Mouse (Mus musculus): Measurements from ENCODE around the gene Pde7b. TPM values are rescaled to one million over a fixed set of nuclear protein-coding genes. Genes with fewer than 3 reads are reported as not detected.

Pde7b gene
- polyA plus RNA-seq, 1 experiment from 2014 or later, result 1.00 TPM

- WGBS, result 81% methylated on average over 8 of the region's 8 CpGs
- no peaks in the 10 kb centered on the region for H3K27me3 ChIP-seq (ENCODE audit: low read depth, poor library complexity, severe bottlenecking)
- no peak overlapping the region for H3K27ac ChIP-seq (replicated peaks)
- no peaks in the 10 kb centered on the region for H3K9me3 ChIP-seq (replicated peaks)
- H3K36me3 ChIP-seq, result no peaks in the 10 kb centered on the region
- no peak for DNase-seq (ENCODE audit: low spot score)
- H3K4me3 ChIP-seq, result no peak overlapping the region
- H3K4me1 ChIP-seq, result no peaks in the 10 kb centered on the region
Observed at GRCm38 (mm10) chr10:20621661-20622454, 103.0 kb downstream of the Pde7b start.

- no peak for DNase-seq (ENCODE audit: low spot score)
- Histone ChIP-seq H3K27me3 (ENCODE audit: low read depth, poor library complexity, severe bottlenecking) (no peaks in the 10 kb centered on the region), H3K4me1 (no peaks in the 10 kb centered on the region), H3K4me3 (no peak overlapping the region), H3K9me3 (replicated peaks) (no peaks in the 10 kb centered on the region), H3K27ac (replicated peaks) (no peak overlapping the region), H3K36me3 (no peaks in the 10 kb centered on the region)
- WGBS, result 91% methylated on average over 2 of the region's 2 CpGs
Observed at GRCm38 (mm10) chr10:20606007-20606406, 118.9 kb downstream of the Pde7b start.

DNA sequence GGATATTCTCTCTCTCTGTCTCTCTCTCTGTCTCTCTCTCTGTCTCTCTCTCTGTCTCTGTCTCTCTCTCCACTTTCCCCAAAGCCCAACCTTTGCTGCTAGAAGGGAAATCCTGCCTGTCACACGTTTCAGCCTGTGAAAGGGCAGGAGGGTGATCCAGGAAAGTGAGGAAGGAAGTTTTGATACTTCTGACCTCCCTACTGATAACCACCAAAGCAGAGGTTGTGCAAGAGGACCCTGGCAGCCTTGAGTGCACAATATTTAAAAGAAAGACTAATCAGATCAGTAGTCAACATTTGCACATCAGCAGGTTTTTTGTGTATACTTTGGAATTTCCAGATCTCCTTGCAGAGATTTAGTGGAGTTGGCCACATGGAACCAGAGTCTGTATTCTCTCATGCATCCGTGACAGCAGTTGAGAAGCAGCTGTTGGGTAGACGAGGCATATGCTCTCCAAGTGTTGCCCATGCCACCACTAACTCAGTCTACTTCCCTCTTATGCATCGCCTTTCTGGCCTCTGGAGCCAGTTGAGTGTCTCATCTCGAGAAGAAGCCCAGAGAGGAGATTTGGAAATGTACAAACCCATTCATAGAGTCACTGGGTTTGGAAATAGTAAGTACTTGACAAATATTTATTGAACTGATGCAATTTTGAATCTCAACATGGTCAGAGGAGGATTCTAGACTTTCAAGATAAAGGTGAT is 129.6 kb downstream of the Pde7b start:
- Histone ChIP-seq H3K27ac (replicated peaks) (no peak overlapping the region), H3K4me3 (no peak overlapping the region), H3K9me3 (replicated peaks) (no peaks in the 10 kb centered on the region), H3K27me3 (ENCODE audit: low read depth, poor library complexity, severe bottlenecking) (no peaks in the 10 kb centered on the region), H3K36me3 (no peaks in the 10 kb centered on the region), H3K4me1 (no peaks in the 10 kb centered on the region)
- no peak for DNase-seq (ENCODE audit: low spot score)
- WGBS, result 71% methylated on average over 5 of the region's 5 CpGs

GRCm38 (mm10) chr10:20594015-20594414 is 130.9 kb downstream of the Pde7b start:
- H3K4me3 ChIP-seq, result no peak overlapping the region
- DNase-seq (ENCODE audit: low spot score), result no peak
- 66% methylated on average over 5 of the region's 5 CpGs for WGBS
- no peak overlapping the region for H3K27ac ChIP-seq (replicated peaks)
- H3K4me1 ChIP-seq, result no peaks in the 10 kb centered on the region
- H3K27me3 ChIP-seq (ENCODE audit: low read depth, poor library complexity, severe bottlenecking), result no peaks in the 10 kb centered on the region
- H3K36me3 ChIP-seq, result no peaks in the 10 kb centered on the region
- no peaks in the 10 kb centered on the region for H3K9me3 ChIP-seq (replicated peaks)

- 77% methylated on average over 7 of the region's 7 CpGs for WGBS
Observed at GRCm38 (mm10) chr10:20590100-20590499, 134.8 kb downstream of the Pde7b start.

GRCm38 (mm10) chr10:20585959-20586358 is 138.9 kb downstream of the Pde7b start:
- Histone ChIP-seq H3K27ac (replicated peaks) (no peak overlapping the region), H3K36me3 (no peaks in the 10 kb centered on the region), H3K27me3 (ENCODE audit: low read depth, poor library complexity, severe bottlenecking) (no peaks in the 10 kb centered on the region), H3K4me3 (no peak overlapping the region), H3K4me1 (no peaks in the 10 kb centered on the region), H3K9me3 (replicated peaks) (no peaks in the 10 kb centered on the region)
- no peak for DNase-seq (ENCODE audit: low spot score)
- 89% methylated on average over 4 of the region's 4 CpGs for WGBS

More at GRCm38 (mm10) chr10:20590100-20590499, 134.8 kb downstream of the Pde7b start:
- H3K9me3 ChIP-seq (replicated peaks), result no peaks in the 10 kb centered on the region
- no peaks in the 10 kb centered on the region for H3K4me1 ChIP-seq
- no peak for DNase-seq (ENCODE audit: low spot score)
- no peaks in the 10 kb centered on the region for H3K36me3 ChIP-seq
- no peaks in the 10 kb centered on the region for H3K27me3 ChIP-seq (ENCODE audit: low read depth, poor library complexity, severe bottlenecking)
- H3K27ac ChIP-seq (replicated peaks), result no peak overlapping the region
- H3K4me3 ChIP-seq, result no peak overlapping the region

GRCm38 (mm10) chr10:20575002-20575401 is 149.9 kb downstream of the Pde7b start:
- H3K4me3 ChIP-seq, result no peak overlapping the region
- H3K9me3 ChIP-seq (replicated peaks), result no peaks in the 10 kb centered on the region

DNA sequence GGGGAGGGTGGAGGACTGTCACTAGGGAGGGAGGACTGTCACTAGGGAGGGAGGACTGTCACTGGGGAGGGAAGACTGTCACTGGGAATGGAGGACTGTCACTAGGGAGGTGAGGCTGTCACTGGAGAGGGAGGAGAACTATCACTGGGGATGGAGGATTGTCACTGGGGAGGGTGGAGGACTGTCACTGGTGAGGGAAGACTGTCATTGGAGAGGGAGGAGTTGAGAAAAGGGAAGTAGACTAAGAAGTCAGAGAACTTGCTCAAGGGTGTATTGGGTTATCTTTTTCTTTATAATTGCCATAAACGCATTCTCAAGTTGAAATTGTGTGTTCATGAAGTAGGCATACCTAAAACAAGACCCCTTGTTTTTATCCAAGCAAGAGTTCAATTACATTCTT is 150.5 kb downstream of the Pde7b start:
- H3K4me3 ChIP-seq, result no peak overlapping the region
- WGBS, result 90% methylated on average over 1 of the region's 1 CpGs
- H3K36me3 ChIP-seq, result no peaks in the 10 kb centered on the region
- no peaks in the 10 kb centered on the region for H3K4me1 ChIP-seq
- no peak overlapping the region for H3K27ac ChIP-seq (replicated peaks)
- H3K27me3 ChIP-seq (ENCODE audit: low read depth, poor library complexity, severe bottlenecking), result no peaks in the 10 kb centered on the region
- no peak for DNase-seq (ENCODE audit: low spot score)
- H3K9me3 ChIP-seq (replicated peaks), result no peaks in the 10 kb centered on the region

More at GRCm38 (mm10) chr10:20575002-20575401, 149.9 kb downstream of the Pde7b start:
- no peak for DNase-seq (ENCODE audit: low spot score)
- WGBS, result 95% methylated on average over 11 of the region's 11 CpGs
- no peaks in the 10 kb centered on the region for H3K27me3 ChIP-seq (ENCODE audit: low read depth, poor library complexity, severe bottlenecking)
- no peak overlapping the region for H3K27ac ChIP-seq (replicated peaks)
- no peaks in the 10 kb centered on the region for H3K4me1 ChIP-seq
- H3K36me3 ChIP-seq, result no peaks in the 10 kb centered on the region

DNA sequence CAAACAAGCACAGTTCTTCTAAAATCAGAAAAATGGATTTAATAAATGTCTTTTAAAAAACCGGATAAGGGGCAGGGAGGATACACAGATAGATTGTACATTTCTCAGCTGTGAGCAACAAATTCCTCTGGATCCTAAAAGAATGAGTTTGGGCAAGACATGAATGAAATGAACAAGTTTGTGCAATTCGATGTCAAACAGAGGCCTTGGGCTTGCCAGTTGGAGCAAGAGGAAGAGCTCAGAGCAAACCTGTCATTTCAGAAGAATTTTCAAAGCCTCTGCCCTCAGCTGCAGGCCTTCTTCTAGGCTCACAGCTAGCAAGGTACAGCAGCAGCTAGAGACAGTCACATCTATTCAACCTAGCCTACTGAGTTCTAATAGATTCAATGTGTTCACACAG is 153.4 kb downstream of the Pde7b start:
- Histone ChIP-seq H3K9me3 (replicated peaks) (no peaks in the 10 kb centered on the region), H3K4me1 (no peaks in the 10 kb centered on the region), H3K36me3 (no peaks in the 10 kb centered on the region), H3K4me3 (no peak overlapping the region), H3K27ac (replicated peaks) (no peak overlapping the region), H3K27me3 (ENCODE audit: low read depth, poor library complexity, severe bottlenecking) (no peaks in the 10 kb centered on the region)
- WGBS, result 94% methylated on average over 2 of the region's 2 CpGs
- no peak for DNase-seq (ENCODE audit: low spot score)

DNA sequence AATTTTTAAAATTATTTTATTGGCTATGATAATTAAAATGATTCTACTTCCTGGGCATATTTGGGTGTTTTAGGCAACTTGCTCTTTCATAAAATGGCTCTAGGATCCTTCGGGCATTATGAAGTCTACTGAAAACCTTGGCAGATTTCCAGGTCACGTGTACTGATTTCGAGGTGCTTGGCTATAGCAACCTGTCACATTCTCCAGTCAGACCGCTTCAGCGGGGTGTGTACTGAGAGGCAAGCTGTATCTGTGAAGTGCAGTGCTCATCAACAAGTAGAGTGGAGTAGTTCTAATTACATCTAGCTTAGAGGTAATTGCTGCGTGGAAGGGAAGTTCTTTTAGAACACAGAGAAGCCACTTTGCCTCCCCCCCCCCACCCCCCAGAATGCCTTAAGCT is 156.2 kb downstream of the Pde7b start:
- 92% methylated on average over 6 of the region's 6 CpGs for WGBS
- DNase-seq (ENCODE audit: low spot score), result no peak
- Histone ChIP-seq H3K9me3 (replicated peaks) (no peaks in the 10 kb centered on the region), H3K4me3 (no peak overlapping the region), H3K36me3 (no peaks in the 10 kb centered on the region), H3K27me3 (ENCODE audit: low read depth, poor library complexity, severe bottlenecking) (no peaks in the 10 kb centered on the region), H3K27ac (replicated peaks) (no peak overlapping the region), H3K4me1 (no peaks in the 10 kb centered on the region)

GRCm38 (mm10) chr10:20567684-20568236 is 157.1 kb downstream of the Pde7b start:
- Histone ChIP-seq H3K4me1 (no peaks in the 10 kb centered on the region), H3K9me3 (replicated peaks) (no peaks in the 10 kb centered on the region), H3K4me3 (no peak overlapping the region), H3K27ac (replicated peaks) (no peak overlapping the region), H3K36me3 (no peaks in the 10 kb centered on the region), H3K27me3 (ENCODE audit: low read depth, poor library complexity, severe bottlenecking) (no peaks in the 10 kb centered on the region)
- DNase-seq (ENCODE audit: low spot score), result no peak
- WGBS, result 92% methylated on average over 5 of the region's 5 CpGs

DNA sequence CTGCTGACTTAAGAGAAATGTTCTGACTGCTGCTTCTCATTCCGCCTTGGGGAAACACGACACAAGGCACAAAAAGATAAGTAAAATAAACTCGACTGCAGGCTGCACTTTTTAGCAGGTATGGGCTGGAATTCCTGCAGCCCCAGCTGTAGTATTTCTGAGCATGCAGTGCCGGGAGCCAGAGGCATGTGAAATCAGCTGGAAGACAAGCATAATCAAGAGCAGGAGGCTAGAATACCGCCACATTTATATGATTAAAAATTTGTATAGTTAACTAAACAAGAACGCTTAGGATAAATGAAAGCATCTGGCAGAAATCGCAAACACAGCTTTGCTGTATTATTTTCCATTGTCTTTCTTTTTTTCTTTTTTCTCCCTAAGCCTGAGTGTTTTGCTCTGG is 168.4 kb downstream of the Pde7b start:
- DNase-seq (ENCODE audit: low spot score), result no peak
- Histone ChIP-seq H3K4me3 (no peak overlapping the region), H3K27me3 (ENCODE audit: low read depth, poor library complexity, severe bottlenecking) (peaks cover 6% of the 10 kb centered on the region; the same call in 1 of the 2 replicates), H3K4me1 (no peaks in the 10 kb centered on the region), H3K27ac (replicated peaks) (no peak overlapping the region), H3K36me3 (no peaks in the 10 kb centered on the region), H3K9me3 (replicated peaks) (no peaks in the 10 kb centered on the region)
- 80% methylated on average over 7 of the region's 7 CpGs for WGBS

- no peak overlapping the region for H3K27ac ChIP-seq (replicated peaks)
- no peak overlapping the region for H3K4me3 ChIP-seq
- no peak for DNase-seq (ENCODE audit: low spot score)
Observed at GRCm38 (mm10) chr10:20551341-20551740, 173.5 kb downstream of the Pde7b start.

More at GRCm38 (mm10) chr10:20551341-20551740, 173.5 kb downstream of the Pde7b start:
- peaks cover 37% of the 10 kb centered on the region for H3K27me3 ChIP-seq (ENCODE audit: low read depth, poor library complexity, severe bottlenecking)
- no peaks in the 10 kb centered on the region for H3K36me3 ChIP-seq
- no peaks in the 10 kb centered on the region for H3K9me3 ChIP-seq (replicated peaks)
- peaks cover 35% of the 10 kb centered on the region for H3K4me1 ChIP-seq

Measured in midbrain, embryonic 10.5 days (tissue).